Mouse (Mus musculus) embryonic fibroblast, embryonic 13.5 days (primary cell): ENCODE data around the gene Ccdc171. TPM values are rescaled to one million over a fixed set of nuclear protein-coding genes. Genes with fewer than 3 reads are reported as not detected.
"Not testable (repeated sequence)": the region's sequence is repeated elsewhere in the genome, so short reads cannot be mapped to it uniquely, and the experiment has no call there.

Experiments used
- H3K27ac ChIP-seq: 2 replicates; pipeline ENCODE4 v1.5.1; 2012; ENCODE audit warnings: low read length, control low read depth, inconsistent platforms; ENCODE audit not compliant: insufficient read depth
- H3K4me1 ChIP-seq: 2 replicates; pipeline ENCODE4 v1.6.1; 2011; ENCODE audit warnings: low read length; ENCODE audit not compliant: control insufficient read depth, insufficient read depth
- H3K4me3 ChIP-seq: 2 replicates; pipeline ENCODE4 v1.5.1; 2011; ENCODE audit warnings: mild to moderate bottlenecking, control low read depth, low read length; ENCODE audit not compliant: insufficient read depth
- CTCF ChIP-seq: IDR thresholded peaks from 2 replicates; pipeline ENCODE4 v1.5.1; 2011; ENCODE audit warnings: mild to moderate bottlenecking, control low read depth, low read length, moderate library complexity, borderline replicate concordance; ENCODE audit not compliant: insufficient read depth
- POLR2A ChIP-seq: IDR thresholded peaks from 2 replicates; pipeline ENCODE4 v1.6.1; 2011; ENCODE audit warnings: low read depth, mild to moderate bottlenecking, control low read depth, low read length, moderate library complexity
- polyA plus RNA-seq: library from polyadenylated mRNA; stranded (reverse); fragments of >200 nt; gene quantifications from 2 replicates; pipeline ENCODE4 v1.2.4, GENCODE M21; 2011; ENCODE audit warnings: low read depth; ENCODE audit not compliant: missing spikeins, insufficient read length

Ccdc171 gene
- 2.4 TPM in 2 replicates for polyA plus RNA-seq

- peak within 1 kb of the TSS; percentile 22 for H3K27ac ChIP-seq
- H3K4me1 ChIP-seq = peaks cover 2% of the 10 kb centered on the region
- no peak for TF ChIP-seq CTCF
- peak; percentile 95 for TF ChIP-seq POLR2A
- peak within 1 kb of the TSS; percentile 70 for H3K4me3 ChIP-seq
These were observed at the start of gene Ccdc171 for GRCm38 (mm10) chr4:83524843-83525689. Gene Ccdc171, plus strand, starts transcription at chr4:83525545.

DNA sequence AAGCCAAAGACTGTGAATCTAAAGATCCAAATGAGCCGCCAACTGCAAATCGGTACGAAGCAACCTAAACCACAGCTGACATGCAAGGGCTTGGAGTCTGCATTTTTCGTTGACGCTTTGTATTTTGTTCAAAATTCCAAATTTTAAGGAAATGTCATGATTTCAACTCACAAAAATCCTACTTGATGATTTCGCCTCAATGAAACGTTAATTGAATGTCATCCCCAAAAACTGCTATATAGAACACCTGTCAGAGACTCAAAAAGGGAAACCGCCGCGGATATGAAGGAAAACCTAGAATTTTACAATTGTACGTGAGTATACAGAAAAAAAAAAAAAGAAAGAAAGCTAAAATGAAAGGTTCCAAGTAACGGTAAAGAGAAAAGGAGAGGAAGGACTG is 40.1 kb upstream of the Ccdc171 start:
- 0 out of 2 replicates have a peak overlapping the region, but pooled peaks have one; percentile 11 for H3K27ac ChIP-seq
- TF ChIP-seq CTCF = no peak
- TF ChIP-seq POLR2A = no peak
- H3K4me1 ChIP-seq = peaks cover 2% of the 10 kb centered on the region; the same call in 1 of the 2 replicates
- peak overlapping the region; percentile 62 for H3K4me3 ChIP-seq

DNA sequence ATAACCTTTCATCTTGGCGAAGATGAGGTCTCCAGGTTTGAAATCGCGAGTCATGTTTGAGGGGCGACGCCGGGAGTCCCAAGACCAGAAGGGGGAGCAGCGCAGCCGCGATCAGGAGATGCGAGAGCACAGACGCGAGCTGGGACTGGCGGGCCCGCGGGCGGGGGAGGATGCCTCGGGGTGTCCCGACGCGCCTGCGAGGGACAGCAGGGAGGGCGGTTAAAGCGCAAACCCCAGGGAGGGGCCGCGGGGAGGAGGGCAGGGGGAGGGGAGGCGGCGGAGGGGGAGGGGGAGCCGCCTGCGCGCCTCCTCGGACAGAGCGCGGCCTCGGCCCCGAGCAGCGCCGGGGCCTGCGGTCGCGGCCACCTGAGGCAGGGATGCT is 39.6 kb upstream of the Ccdc171 start:
- H3K4me1 ChIP-seq = peaks cover 2% of the 10 kb centered on the region; the same call in 1 of the 2 replicates
- peak overlapping the region; percentile 62 for H3K4me3 ChIP-seq
- TF ChIP-seq POLR2A = no peak; the same call in 1 of the 2 replicates
- TF ChIP-seq CTCF = peak; percentile 58; the same call in 1 of the 2 replicates
- H3K27ac ChIP-seq = 0 out of 2 replicates have a peak overlapping the region, but pooled peaks have one; percentile 85

DNA sequence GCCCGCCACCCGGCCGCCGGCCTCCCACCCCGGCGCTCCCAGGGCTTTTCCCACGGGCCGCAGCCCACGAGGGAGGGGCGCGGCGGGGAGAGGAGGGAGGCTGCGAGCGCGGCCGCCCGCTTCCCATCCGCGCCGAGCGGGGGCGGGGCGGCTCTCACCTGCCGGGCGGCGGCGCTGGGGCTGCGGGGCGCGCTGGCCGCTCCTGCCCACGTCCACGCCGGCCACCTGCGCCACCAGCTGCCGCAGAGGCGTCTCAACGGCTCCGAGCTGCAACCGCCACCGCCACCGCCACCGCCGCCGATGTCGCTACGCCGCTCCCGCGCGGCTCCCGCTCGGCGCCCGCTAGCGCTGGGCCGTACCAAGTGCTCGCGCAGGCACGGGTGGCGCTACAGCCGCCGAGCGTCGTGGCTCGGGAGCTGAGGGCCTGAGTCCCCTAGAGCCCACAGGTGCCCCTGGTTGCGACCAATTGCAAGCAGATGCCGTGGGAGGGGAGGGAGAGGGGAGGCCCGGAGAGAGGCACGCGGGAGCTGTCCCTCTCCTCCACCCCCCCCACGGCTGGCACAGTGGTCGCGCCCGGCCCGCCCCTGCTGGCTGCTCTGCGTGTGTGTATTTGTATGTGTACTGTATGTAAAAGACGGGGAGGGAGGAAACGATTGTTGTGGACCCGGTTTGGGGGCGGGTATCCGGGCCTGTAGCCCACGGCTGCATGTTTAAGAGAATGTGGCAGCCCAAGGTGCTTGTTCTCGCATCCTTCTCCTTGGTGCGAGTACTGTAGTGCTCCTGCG is 39.0 kb upstream of the Ccdc171 start, which contains the start of gene Psip1:
Gene Psip1 (minus strand): TSS at position 343 of the 785 bp plus-strand sequence.
- TF ChIP-seq POLR2A (peak; percentile 61; the same call in 1 of the 2 replicates), CTCF (no peak)
- H3K4me3 ChIP-seq = peak within 1 kb of the TSS; percentile 70
- H3K4me1 ChIP-seq = peaks cover 2% of the 10 kb centered on the region; the same call in 1 of the 2 replicates
- peak within 1 kb of the TSS; percentile 85 for H3K27ac ChIP-seq

DNA sequence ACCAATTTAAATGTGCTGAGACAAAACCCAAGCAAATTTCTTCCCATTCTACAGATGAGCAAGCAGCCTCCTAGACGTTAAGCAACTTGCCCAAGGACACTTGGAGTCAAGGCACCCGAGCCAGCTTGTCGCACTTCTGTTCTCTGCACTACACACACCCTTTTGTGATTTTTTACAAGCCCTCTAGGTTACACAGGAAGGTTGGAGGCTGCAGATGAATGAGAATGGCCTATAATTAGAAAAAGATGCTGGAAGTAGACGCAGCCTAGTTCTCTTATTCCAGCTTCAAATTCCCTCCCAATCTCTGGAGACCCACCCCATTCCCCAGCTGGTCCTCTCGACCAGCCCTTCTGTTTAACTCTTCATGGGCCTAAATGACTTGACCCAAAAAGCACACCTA is 36.2 kb upstream of the Ccdc171 start:
- Histone ChIP-seq H3K27ac (no peak overlapping the region), H3K4me1 (no peaks in the 10 kb centered on the region; the same call in 1 of the 2 replicates), H3K4me3 (no peak overlapping the region)
- TF ChIP-seq CTCF = no peak
- TF ChIP-seq POLR2A = no peak

DNA sequence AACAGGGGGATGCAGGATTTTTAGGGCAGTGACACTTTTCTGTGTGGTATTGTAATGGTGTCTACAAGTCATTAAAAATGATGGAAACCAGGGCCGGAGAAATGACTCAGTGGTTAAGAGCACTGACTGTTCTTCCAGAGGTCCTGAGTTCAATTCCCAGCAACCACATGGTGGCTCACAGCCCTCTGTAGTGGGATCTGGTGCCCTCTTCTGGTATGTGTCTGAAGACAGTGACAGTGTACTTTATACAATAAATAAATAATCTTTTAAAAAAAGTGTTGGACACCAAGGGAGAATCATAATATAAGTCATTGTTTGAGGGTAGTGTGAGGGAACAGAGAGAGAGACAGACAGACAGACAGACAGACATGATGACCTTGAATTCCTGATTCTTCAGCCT is 32.2 kb upstream of the Ccdc171 start:
- Histone ChIP-seq H3K27ac (no peak overlapping the region), H3K4me3 (no peak overlapping the region), H3K4me1 (no peaks in the 10 kb centered on the region)
- TF ChIP-seq CTCF (no peak), POLR2A (no peak)

GRCm38 (mm10) chr4:83497013-83497412 is 28.3 kb upstream of the Ccdc171 start:
- H3K4me3 ChIP-seq, H3K4me1 ChIP-seq, H3K27ac ChIP-seq: not testable (repeated sequence)

DNA sequence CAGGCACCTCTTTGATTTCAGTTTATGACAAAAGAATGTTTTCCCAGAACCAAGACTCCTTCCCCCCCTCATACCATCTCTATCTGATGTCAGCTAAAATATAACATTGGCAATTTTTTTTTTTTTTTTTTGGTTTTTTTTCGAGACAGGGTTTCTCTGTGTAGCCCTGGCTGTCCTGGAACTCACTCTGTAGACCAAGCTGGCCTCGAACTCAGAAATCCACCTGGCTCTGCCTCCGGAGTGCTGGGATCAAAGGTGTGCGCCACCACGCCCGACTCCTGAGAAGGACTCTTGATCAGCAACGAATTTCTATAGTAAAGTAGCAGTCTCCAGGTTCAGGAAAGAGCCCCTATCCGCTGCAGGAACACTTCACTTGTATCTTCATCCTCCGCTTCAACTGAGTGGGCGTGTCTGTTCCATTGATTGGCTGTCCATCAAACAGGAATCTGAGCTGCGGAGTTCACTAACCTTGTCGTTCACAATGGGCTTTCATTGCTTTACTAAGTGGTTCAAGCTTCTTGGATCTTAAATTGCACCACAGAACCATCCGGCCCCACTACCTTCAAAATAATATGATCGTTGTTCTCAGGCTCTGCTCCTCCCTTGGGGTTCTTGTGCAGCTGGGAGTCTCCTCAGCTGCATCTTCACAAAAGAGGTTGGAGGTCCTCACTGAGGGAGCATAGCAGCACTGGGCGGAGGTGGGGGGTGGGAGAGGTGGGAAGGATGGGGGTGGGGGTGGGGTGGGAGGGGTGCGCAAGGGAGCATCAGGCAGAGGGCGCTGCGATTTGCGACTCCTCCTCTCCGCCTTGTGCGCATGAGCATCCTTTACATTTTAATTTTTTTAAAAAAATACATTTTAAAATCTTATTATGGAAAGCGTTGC is 24.9 kb upstream of the Ccdc171 start:
- Histone ChIP-seq H3K4me3 (no peak overlapping the region), H3K27ac (no peak overlapping the region), H3K4me1 (no peaks in the 10 kb centered on the region)
- TF ChIP-seq CTCF (peak; percentile 17; the same call in 1 of the 2 replicates), POLR2A (no peak)

GRCm38 (mm10) chr4:83501037-83501430 is 24.3 kb upstream of the Ccdc171 start:
- Histone ChIP-seq H3K4me3 (no peak overlapping the region), H3K27ac (no peak overlapping the region)

More at GRCm38 (mm10) chr4:83501037-83501430, 24.3 kb upstream of the Ccdc171 start:
- H3K4me1 ChIP-seq = no peaks in the 10 kb centered on the region
- TF ChIP-seq CTCF (no peak), POLR2A (no peak)
